Mouse (Mus musculus) B cell, adult (primary cell): Measurements from ENCODE around the gene 1600015I10Rik. TPM values are rescaled to one million over a fixed set of nuclear protein-coding genes. Genes with fewer than 3 reads are reported as not detected.

ENCODE experiments used
- total RNA-seq: library from RNA; stranded (reverse); gene quantifications from 4 replicates; pipeline ENCODE4 v1.2.4, GENCODE M21; 2023; ENCODE audit not compliant: inconsistent age

1600015I10Rik gene
- not detected in 4 replicates for total RNA-seq

DNA sequence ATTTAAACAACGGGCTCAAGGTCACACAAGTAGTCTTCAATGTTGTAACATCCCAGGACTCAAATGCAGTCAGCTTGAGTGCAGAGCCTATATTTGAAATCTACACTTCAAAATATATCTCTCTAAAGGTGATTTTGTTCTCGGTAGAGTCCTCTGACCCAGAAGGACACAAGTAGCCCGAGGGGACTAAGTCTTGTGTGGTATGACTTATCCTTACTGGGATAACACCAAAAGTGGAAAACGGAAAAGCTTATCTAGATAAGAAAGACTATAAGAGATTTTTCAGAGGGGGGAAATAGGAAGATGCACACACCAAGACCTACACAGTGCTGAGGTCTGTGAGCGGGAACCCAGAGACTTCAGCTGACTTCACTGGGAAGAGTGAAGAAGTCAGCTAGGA is at the start of gene 1600015I10Rik:
Gene 1600015I10Rik (plus strand): TSS at position 301 of the 400 bp plus-strand sequence.

DNA sequence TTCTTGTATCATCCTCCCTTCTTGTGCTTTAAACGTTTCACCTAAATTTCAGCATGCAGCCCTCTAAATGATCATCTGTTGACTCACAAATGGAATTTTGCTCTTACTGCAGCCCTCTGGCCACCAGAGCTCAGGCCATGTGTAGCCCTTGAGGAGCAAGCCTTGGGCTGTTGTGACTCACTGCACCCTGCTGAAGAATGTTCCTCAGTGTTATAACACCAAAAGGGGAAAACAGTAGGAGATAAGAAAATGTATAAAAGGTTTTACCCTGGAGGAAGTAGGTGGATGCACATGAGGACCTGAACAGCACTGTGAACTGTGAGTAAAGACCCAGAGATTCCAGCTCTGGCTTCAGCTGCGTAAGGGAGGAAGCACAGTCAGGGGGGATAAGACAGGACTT is 45.0 kb downstream of the 1600015I10Rik start, which contains the start of gene Doxl2:
Gene Doxl2 (plus strand): TSS at position 301 of the 400 bp plus-strand sequence.

Other genes starting within 250 kb of the 1600015I10Rik start
- 121 to 147 TPM (median 131 TPM) in 4 replicates for gene Gimap4, start 245.3 kb upstream of the 1600015I10Rik start, total RNA-seq
- 1,137 to 1,196 TPM (median 1,166 TPM) in 4 replicates for gene Gimap6, start 221.7 kb upstream of the 1600015I10Rik start, total RNA-seq
- gene Gm28053, start 211.3 kb upstream of the 1600015I10Rik start, total RNA-seq: 29.2 to 49.2 TPM (median 39.8 TPM) in 4 replicates
- 87.3 to 98.8 TPM (median 97.6 TPM) in 4 replicates for gene Gimap7, start 211.3 kb upstream of the 1600015I10Rik start, total RNA-seq
- 126 to 141 TPM (median 129 TPM) in 4 replicates for gene Gimap1, start 190.8 kb upstream of the 1600015I10Rik start, total RNA-seq
- gene Gimap5, start 183.7 kb upstream of the 1600015I10Rik start, total RNA-seq: 106 to 120 TPM (median 116 TPM) in 4 replicates
- 168 to 194 TPM (median 174 TPM) in 4 replicates for gene Gimap3, start 159.0 kb upstream of the 1600015I10Rik start, total RNA-seq
- gene Tmem176a, start 89.0 kb upstream of the 1600015I10Rik start, total RNA-seq: 0.61 to 2.8 TPM (median 1.3 TPM) in 4 replicates
- gene Tmem176b, start 88.4 kb upstream of the 1600015I10Rik start, total RNA-seq: 0.58 to 4.3 TPM (median 2.2 TPM) in 4 replicates
- not detected in 4 replicates for gene Aoc1, start 57.0 kb upstream of the 1600015I10Rik start, total RNA-seq
- gene Doxl2, start 45.1 kb downstream of the 1600015I10Rik start, total RNA-seq: not detected in 4 replicates
- not detected in 4 replicates for gene Svs1, start 57.0 kb downstream of the 1600015I10Rik start, total RNA-seq
- gene Gpnmb, start 106.7 kb downstream of the 1600015I10Rik start, total RNA-seq: not detected in 4 replicates
- 39.9 to 52.0 TPM (median 48.0 TPM) in 4 replicates for gene Malsu1, start 143.9 kb downstream of the 1600015I10Rik start, total RNA-seq